Mouse (Mus musculus) bone marrow, adult 2 months (tissue): ENCODE results near the gene Olfr538. TPM values are rescaled to one million over a fixed set of nuclear protein-coding genes. Genes with fewer than 3 reads are reported as not detected.
"Not testable (repeated sequence)": the region's sequence is repeated elsewhere in the genome, so short reads cannot be mapped to it uniquely, and the experiment has no call there.

Experiments used
- H3K27ac ChIP-seq: fragments of 200-500 bp; 2 replicates; pipeline ENCODE4 v1.5.1; 2012; ENCODE audit warnings: low read depth, mild to moderate bottlenecking, control low read depth, inconsistent platforms, low read length; ENCODE audit not compliant: control insufficient read depth, poor library complexity, insufficient read depth
- H3K4me1 ChIP-seq: fragments of 200-500 bp; 2 replicates; pipeline ENCODE4 v1.6.1; 2011; ENCODE audit warnings: low read length; ENCODE audit not compliant: control insufficient read depth, insufficient read depth
- H3K4me3 ChIP-seq: fragments of 200-500 bp; replicated peaks from 2 replicates; pipeline ENCODE3; 2011; ENCODE audit warnings: mild to moderate bottlenecking, low read depth, low read length, control low read depth; ENCODE audit not compliant: control insufficient read depth
- CTCF ChIP-seq: fragments of 200-500 bp; IDR thresholded peaks from 2 replicates; pipeline ENCODE4 v1.5.1; 2011; ENCODE audit warnings: low read length, control low read depth; ENCODE audit not compliant: control insufficient read depth, insufficient read depth
- POLR2A ChIP-seq: fragments of 200-500 bp; IDR thresholded peaks from 2 replicates; pipeline ENCODE4 v1.6.1; 2011; ENCODE audit warnings: low read depth, mild to moderate bottlenecking, control low read depth, low read length, borderline replicate concordance; ENCODE audit not compliant: control insufficient read depth
- WGBS: fragments of 180-500 bp; shearing (Covaris S2); methylation state at CpG from one replicate; pipeline ENCODE4 v1.1.7; 2018; 5-methylcytosine and 5-hydroxymethylcytosine counted together
- polyA plus RNA-seq: library from polyadenylated mRNA; stranded (reverse); fragments of >200 nt; gene quantifications from 2 replicates; pipeline ENCODE4 v1.2.4, GENCODE M21; 2011; ENCODE audit warnings: low replicate concordance; ENCODE audit not compliant: missing spikeins, insufficient read depth, insufficient read length

The Olfr538 gene
- not detected in 2 replicates for polyA plus RNA-seq

GRCm38 (mm10) chr7:140567586-140567985 is at the start of gene Olfr538:
Olfr538 (plus strand) TSS chr7:140567886.
- Histone ChIP-seq H3K4me1 (no peaks in the 10 kb centered on the region), H3K4me3 (no peak within 1 kb of the TSS), H3K27ac (no peak within 1 kb of the TSS)
- WGBS = 66% methylated on average over 3 of the region's 3 CpGs
- no peak for TF ChIP-seq CTCF
- TF ChIP-seq POLR2A = no peak

GRCm38 (mm10) chr7:140539746-140540145 is 27.9 kb upstream of the Olfr538 start:
- TF ChIP-seq CTCF (no peak), POLR2A (no peak)
- no peaks in the 10 kb centered on the region for H3K4me1 ChIP-seq
- WGBS = 68% methylated on average over 2 of the region's 2 CpGs
- H3K27ac ChIP-seq = no peak overlapping the region
- H3K4me3 ChIP-seq = no peak overlapping the region

- not testable (repeated sequence) for H3K4me1 ChIP-seq, H3K27ac ChIP-seq, H3K4me3 ChIP-seq
- 74% methylated on average over 2 of the region's 2 CpGs for WGBS
These were observed 33.3 kb downstream of the Olfr538 start, which contains the start of gene Olfr46 for GRCm38 (mm10) chr7:140600969-140601368. Olfr46 (plus strand) TSS chr7:140601269.

Other genes with a start within 250 kb of the Olfr538 start
- not detected in 2 replicates for gene Olfr525, start 247.0 kb upstream of the Olfr538 start, polyA plus RNA-seq
- gene Olfr527, start 233.9 kb upstream of the Olfr538 start, polyA plus RNA-seq = not detected in 2 replicates
- gene Olfr60, start 206.2 kb upstream of the Olfr538 start, polyA plus RNA-seq = not detected in 2 replicates
- not detected in 2 replicates for gene Olfr530, start 191.6 kb upstream of the Olfr538 start, polyA plus RNA-seq
- not detected in 2 replicates for gene Olfr531, start 165.0 kb upstream of the Olfr538 start, polyA plus RNA-seq
- gene Olfr532, start 146.2 kb upstream of the Olfr538 start, polyA plus RNA-seq = 0.25 and 1.2 TPM in 2 replicates
- not detected in 2 replicates for gene Olfr533, start 104.5 kb upstream of the Olfr538 start, polyA plus RNA-seq
- not detected in 2 replicates for gene Olfr535, start 83.7 kb upstream of the Olfr538 start, polyA plus RNA-seq
- not detected in 2 replicates for gene Olfr536, start 60.5 kb upstream of the Olfr538 start, polyA plus RNA-seq
- gene Olfr46, start 33.4 kb downstream of the Olfr538 start, polyA plus RNA-seq = 0.25 TPM in 1 of 2 replicates, not detected in the other
- gene Olfr61, start 61.1 kb downstream of the Olfr538 start, polyA plus RNA-seq = not detected in 2 replicates
- not detected in 2 replicates for gene Olfr53, start 78.6 kb downstream of the Olfr538 start, polyA plus RNA-seq
- not detected in 2 replicates for gene Olfr539, start 92.0 kb downstream of the Olfr538 start, polyA plus RNA-seq
- 0.32 TPM in 1 of 2 replicates, not detected in the other for gene Olfr45, start 114.1 kb downstream of the Olfr538 start, polyA plus RNA-seq
- not detected in 2 replicates for gene Olfr541, start 129.4 kb downstream of the Olfr538 start, polyA plus RNA-seq
- 3.9 and 21.1 TPM in 2 replicates for gene Cyp2e1, start 195.9 kb downstream of the Olfr538 start, polyA plus RNA-seq
- not detected in 2 replicates for gene Syce1, start 220.0 kb downstream of the Olfr538 start, polyA plus RNA-seq